Mouse (Mus musculus): ENCODE measurements around the gene Dusp28.

DNA sequence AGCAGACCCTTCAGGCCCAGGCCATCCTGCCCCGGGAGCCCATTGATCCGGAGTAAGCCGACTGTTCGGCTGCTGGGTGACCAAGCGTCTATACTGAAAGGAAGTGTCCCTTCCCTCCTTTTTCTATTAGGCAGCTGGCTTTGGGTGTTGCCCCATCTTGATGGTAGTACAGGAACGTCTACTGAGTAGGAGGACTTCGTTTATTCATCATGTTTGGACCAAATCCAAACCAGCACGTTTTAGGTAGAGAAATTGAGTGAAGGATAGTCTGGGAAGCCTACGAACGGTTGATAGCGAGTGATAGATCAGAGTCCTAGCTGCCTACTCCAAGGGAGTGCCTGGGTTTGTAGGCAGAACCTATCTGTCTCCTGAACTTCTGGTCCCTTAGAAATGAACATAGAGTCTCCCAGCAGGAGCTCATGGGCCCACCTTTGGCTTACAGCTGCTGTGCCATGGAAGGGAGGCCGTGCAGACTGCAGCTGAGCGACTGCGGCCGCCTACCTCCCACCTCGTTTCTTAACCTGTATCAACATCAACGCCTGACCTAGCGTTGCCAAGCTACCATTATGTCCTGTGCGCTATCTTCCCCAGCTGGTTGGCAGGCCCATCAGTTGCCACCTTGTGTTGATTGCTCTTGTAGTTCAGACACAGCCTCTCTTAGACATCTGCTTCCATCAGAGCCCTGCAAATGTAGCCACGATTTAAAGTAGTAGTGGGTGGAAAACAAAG, 1.0 kb downstream of the Dusp28 start:
- no peak for TF ChIP-seq CTCF (conservative IDR thresholded peaks at IDR 0.05; ENCODE audit: insufficient read depth, insufficient read length, low read depth, low read length)
- TF ChIP-seq POLR2A (IDR thresholded peaks at IDR 0.05; ENCODE audit: low read depth, low read length): no peak
